In the genomic region with DNA sequence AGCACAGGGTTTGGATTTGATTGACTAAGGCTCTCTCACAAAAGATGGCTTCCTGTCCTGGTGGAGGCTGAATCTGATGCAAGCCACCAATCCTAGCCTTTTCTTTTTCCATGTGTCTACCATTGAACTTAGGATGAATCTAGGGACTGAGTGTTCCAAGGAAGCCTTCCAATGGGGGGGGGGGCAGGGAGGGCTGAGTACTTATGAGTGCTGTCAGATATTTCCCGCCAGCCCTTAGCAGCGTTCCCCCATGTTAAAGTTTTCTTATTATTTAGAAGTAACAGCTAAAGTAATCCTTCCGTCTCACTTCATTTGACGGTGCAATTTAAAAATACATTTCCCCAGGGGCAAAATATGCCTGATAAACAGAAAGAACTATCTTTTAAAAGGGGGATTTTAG, we compare ENCODE assay signal across 21 mouse cellular contexts.
DNase-seq lines count a peak whose midpoint lies in the region; ATAC-seq and TF ChIP-seq lines count a peak whose summit lies in the region.
"Had no signal": no experiment of that assay in that cellular context is flagged by ENCODE, and none has a peak within 500 bp of the region (broad histone marks: within the 10 kb centered on the region; RNA-seq: fewer than 3 reads in every experiment).

No protein-coding gene starts in this region.

- H3K9ac ChIP-seq in embryonic facial prominence, embryonic 14.5 days (ENCODE audit: low read depth, low read length): no peak overlapping the region
- no peak overlapping the region for H3K9ac ChIP-seq in intestine, embryonic 14.5 days (ENCODE audit: low read length)
- H3K9ac ChIP-seq in intestine, postnatal 0 days (ENCODE audit: low read depth, low read length): no peak overlapping the region
- H3K9ac ChIP-seq in lung, embryonic 16.5 days (ENCODE audit: low read length): no peak overlapping the region
- H3K9ac ChIP-seq in stomach, postnatal 0 days (ENCODE audit: low read length): no peak overlapping the region
- H3K9ac ChIP-seq: embryonic facial prominence, embryonic 13.5 days; forebrain, embryonic 13.5 days; forebrain, postnatal 0 days; heart, embryonic 13.5 days; hindbrain, embryonic 15.5 days had no signal

- no peaks in the 10 kb centered on the region for H3K36me3 ChIP-seq in embryonic facial prominence, embryonic 14.5 days (ENCODE audit: control insufficient read depth, insufficient read depth, low read length)
- no peaks in the 10 kb centered on the region for H3K36me3 ChIP-seq in embryonic facial prominence, embryonic 10.5 days (replicated peaks)
- no peaks in the 10 kb centered on the region for H3K36me3 ChIP-seq in intestine, embryonic 14.5 days (ENCODE audit: control insufficient read depth, insufficient read depth, low read length)
- no peaks in the 10 kb centered on the region for H3K36me3 ChIP-seq in intestine, postnatal 0 days (ENCODE audit: control insufficient read depth, insufficient read depth)
- no peaks in the 10 kb centered on the region for H3K36me3 ChIP-seq in lung, embryonic 16.5 days (ENCODE audit: control insufficient read depth, insufficient read depth, low read length)
- no peaks in the 10 kb centered on the region for H3K36me3 ChIP-seq in stomach, postnatal 0 days (ENCODE audit: control insufficient read depth, insufficient read depth, low read length)
- H3K36me3 ChIP-seq: embryonic facial prominence, embryonic 13.5 days; G1E; heart, embryonic 13.5 days; hindbrain, embryonic 15.5 days had no signal

- no peak for TF ChIP-seq CTCF in intestine, postnatal 0 days (IDR thresholded peaks at IDR 0.05; ENCODE audit: low read depth)
- TF ChIP-seq CTCF in stomach, postnatal 0 days (IDR thresholded peaks at IDR 0.05; ENCODE audit: low read depth): no peak

- DNase-seq in embryonic facial prominence, embryonic 14.5 days (ENCODE audit: low spot score): no peak
- no peak for DNase-seq in embryonic facial prominence, embryonic 10.5 days (ENCODE audit: low spot score)
- DNase-seq in intestine, embryonic 14.5 days (ENCODE audit: low spot score): no peak
- no peak for DNase-seq in lung, adult 18-20 months
- no peak for DNase-seq in stomach, postnatal 0 days (ENCODE audit: low spot score)
- DNase-seq: adrenal gland, postnatal 10 days; B cell, adult 2 months; cerebellum, adult 11-12 months; cerebellum, adult 9-10 months; cerebellum, postnatal 25 days; forebrain, postnatal 0 days; gastrocnemius, postnatal 36 days; heart, postnatal 36 days had no signal

- H3K4me2 ChIP-seq in embryonic facial prominence, embryonic 14.5 days (ENCODE audit: low read depth, low read length): no peak overlapping the region
- no peak overlapping the region for H3K4me2 ChIP-seq in intestine, embryonic 14.5 days (ENCODE audit: low read length)
- no peak overlapping the region for H3K4me2 ChIP-seq in intestine, postnatal 0 days (replicated peaks; ENCODE audit: low read depth)
- H3K4me2 ChIP-seq in lung, embryonic 16.5 days (ENCODE audit: low read depth, low read length): no peak overlapping the region
- no peak overlapping the region for H3K4me2 ChIP-seq in stomach, postnatal 0 days (replicated peaks; ENCODE audit: low read depth)
- H3K4me2 ChIP-seq: embryonic facial prominence, embryonic 13.5 days; forebrain, embryonic 13.5 days; heart, embryonic 13.5 days; hindbrain, embryonic 15.5 days had no signal

- no peaks in the 10 kb centered on the region for H3K4me1 ChIP-seq in embryonic facial prominence, embryonic 14.5 days (ENCODE audit: control insufficient read depth, insufficient read depth, low read length)
- H3K4me1 ChIP-seq in embryonic facial prominence, embryonic 10.5 days: peaks cover 3% of the 10 kb centered on the region; the same call in 1 of the 2 replicates
- peaks cover 11% of the 10 kb centered on the region; the same call in 1 of the 2 replicates for H3K4me1 ChIP-seq in intestine, embryonic 14.5 days (replicated peaks; ENCODE audit: control insufficient read depth, insufficient read depth, low read length)
- no peaks in the 10 kb centered on the region for H3K4me1 ChIP-seq in intestine, postnatal 0 days (replicated peaks; ENCODE audit: control insufficient read depth, insufficient read depth, low read length)
- peaks cover 5% of the 10 kb centered on the region for H3K4me1 ChIP-seq in lung, embryonic 16.5 days (replicated peaks; ENCODE audit: control insufficient read depth, insufficient read depth, low read length)
- no peaks in the 10 kb centered on the region for H3K4me1 ChIP-seq in stomach, postnatal 0 days (replicated peaks; ENCODE audit: control insufficient read depth, insufficient read depth)
- H3K4me1 ChIP-seq: embryonic facial prominence, embryonic 13.5 days; forebrain, embryonic 13.5 days; heart, embryonic 13.5 days; hindbrain, embryonic 15.5 days had no signal

- no peak overlapping the region for H3K4me3 ChIP-seq in embryonic facial prominence, embryonic 14.5 days (ENCODE audit: low read depth, low read length)
- H3K4me3 ChIP-seq in embryonic facial prominence, embryonic 10.5 days: no peak overlapping the region
- H3K4me3 ChIP-seq in intestine, embryonic 14.5 days (ENCODE audit: low read depth, low read length): no peak overlapping the region
- H3K4me3 ChIP-seq in intestine, postnatal 0 days (ENCODE audit: low read depth, low read length): no peak overlapping the region
- H3K4me3 ChIP-seq in lung, embryonic 16.5 days (ENCODE audit: low read length): no peak overlapping the region
- no peak overlapping the region for H3K4me3 ChIP-seq in stomach, postnatal 0 days (ENCODE audit: low read depth, low read length)
- H3K4me3 ChIP-seq: embryonic facial prominence, embryonic 13.5 days; forebrain, embryonic 13.5 days; heart, embryonic 13.5 days; hindbrain, embryonic 15.5 days had no signal

- H3K27me3 ChIP-seq in embryonic facial prominence, embryonic 14.5 days (replicated peaks; ENCODE audit: control insufficient read depth, insufficient read depth, low read length): no peaks in the 10 kb centered on the region
- H3K27me3 ChIP-seq in embryonic facial prominence, embryonic 10.5 days (replicated peaks; ENCODE audit: low read depth, poor library complexity, severe bottlenecking): no peaks in the 10 kb centered on the region
- no peaks in the 10 kb centered on the region for H3K27me3 ChIP-seq in intestine, embryonic 14.5 days (replicated peaks; ENCODE audit: control insufficient read depth, insufficient read depth, low read length)
- no peaks in the 10 kb centered on the region for H3K27me3 ChIP-seq in intestine, postnatal 0 days (replicated peaks; ENCODE audit: control insufficient read depth, insufficient read depth, low read length)
- H3K27me3 ChIP-seq in lung, embryonic 16.5 days (ENCODE audit: control insufficient read depth, insufficient read depth, low read depth, low read length): no peaks in the 10 kb centered on the region
- H3K27me3 ChIP-seq in stomach, postnatal 0 days (ENCODE audit: control insufficient read depth, insufficient read depth, low read length): no peaks in the 10 kb centered on the region
- H3K27me3 ChIP-seq: embryonic facial prominence, embryonic 13.5 days; forebrain, embryonic 13.5 days; heart, embryonic 13.5 days; hindbrain, embryonic 15.5 days had no signal

- peak; percentile 30; the same call in 1 of the 2 replicates for ATAC-seq in embryonic facial prominence, embryonic 14.5 days (ENCODE audit: low read depth)
- no peak for ATAC-seq in intestine, embryonic 14.5 days (replicated peaks; ENCODE audit: low FRiP score, low TSS enrichment, low read depth)
- ATAC-seq in intestine, postnatal 0 days: no peak
- ATAC-seq in lung, embryonic 16.5 days (ENCODE audit: low read depth): peak; percentile 86
- peak; percentile 41; the same call in 1 of the 2 replicates for ATAC-seq in stomach, postnatal 0 days (ENCODE audit: low FRiP score, low TSS enrichment)
- ATAC-seq: CD4-positive, CD25-positive, alpha-beta regulatory T cell, adult 4 months; forebrain, embryonic 13.5 days; forebrain, postnatal 0 days had no signal

- TF ChIP-seq EP300 in stomach, postnatal 0 days (optimal IDR thresholded peaks at IDR 0.05): no peak

- H3K27ac ChIP-seq in embryonic facial prominence, embryonic 14.5 days (replicated peaks; ENCODE audit: low read depth, low read length): no peak overlapping the region
- H3K27ac ChIP-seq in embryonic facial prominence, embryonic 10.5 days (replicated peaks): no peak overlapping the region
- peak overlapping the region; percentile 40; the same call in 1 of the 2 replicates for H3K27ac ChIP-seq in intestine, embryonic 14.5 days (ENCODE audit: low read depth)
- no peak overlapping the region for H3K27ac ChIP-seq in intestine, postnatal 0 days (ENCODE audit: low read depth, low read length)
- H3K27ac ChIP-seq in lung, embryonic 16.5 days (ENCODE audit: low read length): 0 out of 2 replicates have a peak overlapping the region, but pooled peaks have one; percentile 20
- no peak overlapping the region; the same call in 1 of the 2 replicates for H3K27ac ChIP-seq in stomach, postnatal 0 days (replicated peaks)
- H3K27ac ChIP-seq: embryonic facial prominence, embryonic 13.5 days; forebrain, embryonic 13.5 days; heart, embryonic 13.5 days; hindbrain, embryonic 15.5 days had no signal

- H3K9me3 ChIP-seq in embryonic facial prominence, embryonic 14.5 days (ENCODE audit: control insufficient read depth, low read length): no peaks in the 10 kb centered on the region
- H3K9me3 ChIP-seq in embryonic facial prominence, embryonic 10.5 days: no peaks in the 10 kb centered on the region
- no peaks in the 10 kb centered on the region for H3K9me3 ChIP-seq in intestine, embryonic 14.5 days (ENCODE audit: control insufficient read depth, low read length)
- no peaks in the 10 kb centered on the region for H3K9me3 ChIP-seq in intestine, postnatal 0 days (ENCODE audit: control insufficient read depth)
- H3K9me3 ChIP-seq in lung, embryonic 16.5 days (ENCODE audit: control insufficient read depth, low read length): no peaks in the 10 kb centered on the region
- no peaks in the 10 kb centered on the region for H3K9me3 ChIP-seq in stomach, postnatal 0 days (ENCODE audit: control insufficient read depth, low read length)
- H3K9me3 ChIP-seq: embryonic facial prominence, embryonic 13.5 days; forebrain, embryonic 13.5 days; heart, embryonic 13.5 days; hindbrain, embryonic 15.5 days had no signal

- WGBS in embryonic facial prominence, embryonic 14.5 days: 70% methylated on average over 4 of the region's 4 CpGs
- 95% methylated on average over 4 of the region's 4 CpGs for WGBS in embryonic facial prominence, embryonic 10.5 days
- WGBS in intestine, embryonic 14.5 days: 60% methylated on average over 4 of the region's 4 CpGs
- WGBS in intestine, postnatal 0 days: 66% methylated on average over 4 of the region's 4 CpGs
- 58% methylated on average over 4 of the region's 4 CpGs for WGBS in lung, embryonic 16.5 days
- WGBS in stomach, postnatal 0 days: 50% methylated on average over 4 of the region's 4 CpGs

Comparison
In these comparisons a context has a peak if more than half of its experiments do, and no peak if none do; other contexts are left out.
1. H3K27ac ChIP-seq: peak in intestine, embryonic 14.5 days (single experiment) and lung, embryonic 16.5 days (single experiment); none in embryonic facial prominence, embryonic 14.5 days (single experiment), embryonic facial prominence, embryonic 10.5 days (single experiment), intestine, postnatal 0 days (single experiment) and stomach, postnatal 0 days (single experiment).
2. ATAC-seq: peak in embryonic facial prominence, embryonic 14.5 days (single experiment), lung, embryonic 16.5 days (single experiment) and stomach, postnatal 0 days (single experiment); none in intestine, embryonic 14.5 days (single experiment) and intestine, postnatal 0 days (single experiment).